Mouse (Mus musculus) urinary bladder, postnatal 25 days (tissue): ENCODE data around the gene Flad1.
A peak's percentile ranks its signal among the peaks of the same experiment; 100 is the strongest.
"Not testable (repeated sequence)": the region's sequence is repeated elsewhere in the genome, so short reads cannot be mapped to it uniquely, and the experiment has no call there.

Experiments used
- DNase-seq: peaks from one replicate; pipeline ENCODE4 v3.0.0; 2022; ENCODE audit warnings: low spot score

The Flad1 gene

DNA sequence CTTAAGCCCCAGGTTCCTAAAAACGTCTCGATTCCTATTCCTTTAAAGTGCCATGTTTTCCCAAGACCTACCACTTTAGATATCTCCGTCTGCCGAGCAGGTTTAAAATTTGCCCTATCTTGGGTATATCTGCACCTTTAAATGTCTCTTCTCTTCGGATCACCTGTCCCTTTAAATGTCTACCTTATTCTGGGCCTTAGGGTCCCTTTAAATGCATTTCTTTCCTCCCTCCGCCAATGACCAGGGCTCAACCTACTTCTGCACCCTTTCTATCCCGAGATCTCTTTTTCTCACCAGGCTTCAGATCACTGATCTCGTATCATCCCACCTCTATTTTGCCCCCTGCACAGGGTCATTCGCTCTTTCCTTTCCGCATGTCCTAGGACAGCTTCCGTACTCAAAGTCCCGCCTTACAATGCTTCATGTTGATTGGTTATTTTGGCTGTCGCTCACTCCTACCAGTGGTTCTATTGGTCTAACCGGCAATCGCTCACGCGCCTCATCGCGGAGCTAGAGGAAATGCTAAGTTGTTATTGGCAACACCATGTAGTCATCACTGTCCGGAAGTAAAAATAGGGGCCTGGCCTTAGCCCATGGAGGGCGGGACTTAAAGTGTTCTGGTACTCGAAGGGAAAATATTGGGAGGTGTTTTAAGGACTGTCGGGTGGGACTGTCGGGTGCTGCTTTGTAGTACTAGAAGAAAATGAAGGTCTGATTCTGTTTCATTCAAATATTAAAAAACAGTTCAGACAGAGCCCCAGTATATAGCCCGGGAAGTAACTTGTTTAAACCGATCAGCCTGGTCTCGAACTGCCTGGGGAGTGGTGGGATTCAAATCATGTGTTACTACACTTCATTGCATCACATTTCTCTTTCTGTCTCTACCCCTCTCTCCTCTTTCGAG is at the start of gene Flad1:
TSS of gene Flad1 (minus strand) at position 381 of the 904 bp plus-strand sequence.
- peak; percentile 93 for DNase-seq

DNA sequence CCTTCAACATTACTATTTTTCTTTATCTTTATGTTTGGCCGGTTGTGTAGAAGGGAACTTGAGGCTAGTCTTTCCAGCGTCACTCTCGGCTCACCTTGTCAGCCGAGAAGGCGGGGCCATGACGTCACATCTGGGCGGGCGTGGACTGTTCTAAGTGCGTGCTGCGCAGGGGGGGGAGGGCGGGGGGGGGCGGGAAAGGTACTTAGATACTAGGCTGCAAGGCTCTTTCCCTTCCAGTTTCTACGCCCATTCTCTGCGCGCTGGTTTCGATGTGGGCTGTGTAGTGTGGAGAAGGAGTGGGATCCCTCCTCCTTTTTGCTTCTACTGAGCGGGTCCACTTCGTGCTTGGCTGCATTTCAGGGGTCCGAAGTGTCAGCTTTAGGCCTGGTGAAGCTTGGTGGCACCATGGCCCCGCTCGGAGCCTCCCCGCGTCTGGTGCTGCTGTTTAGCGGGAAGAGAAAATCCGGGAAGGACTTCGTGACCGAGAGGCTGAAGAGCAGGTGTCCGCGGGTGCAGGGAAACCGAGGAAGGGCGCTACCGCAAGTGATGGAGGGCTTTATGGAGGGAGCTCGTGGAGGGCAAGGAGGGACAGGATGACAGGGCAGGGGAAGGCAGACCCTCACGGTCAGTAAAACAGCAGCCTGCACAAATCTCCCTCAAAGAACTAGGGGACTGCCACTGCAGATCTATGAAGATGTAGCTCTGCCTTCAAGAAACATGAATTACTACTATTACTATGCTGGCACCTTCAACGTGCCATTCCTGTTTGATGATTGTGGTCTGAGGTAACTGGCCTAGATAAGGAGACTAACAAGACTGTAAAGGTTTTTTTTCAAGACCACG is 47.5 kb upstream of the Flad1 start:
- peak; percentile 94 for DNase-seq

DNA sequence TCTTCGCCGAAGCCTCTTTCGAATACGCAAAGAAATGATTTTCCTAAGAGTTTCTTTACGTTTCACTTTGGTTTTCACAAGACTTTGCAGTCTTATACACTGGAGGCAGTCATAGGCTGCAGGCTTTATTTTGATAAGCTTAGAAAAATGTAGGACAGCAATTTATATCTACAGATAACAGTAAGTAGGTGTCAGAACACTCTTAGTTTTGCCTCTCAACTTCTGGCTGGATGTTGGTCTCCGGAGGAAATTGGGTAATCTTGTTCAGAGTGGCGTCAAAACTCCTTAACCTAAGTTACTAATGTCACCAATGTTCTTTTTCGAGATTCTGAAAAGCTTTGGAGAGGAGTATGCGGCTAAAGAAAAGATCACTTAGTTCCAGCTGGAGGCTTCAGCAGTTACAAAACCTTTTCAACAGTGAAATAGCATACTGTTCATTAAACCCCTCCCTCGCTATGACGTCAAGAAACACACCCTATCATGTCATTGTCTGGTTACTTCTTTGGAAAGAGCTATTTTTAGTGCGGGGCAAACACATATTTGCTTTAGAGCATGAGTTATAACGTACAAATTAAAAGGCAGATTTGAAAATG is 46.8 kb upstream of the Flad1 start:
- no peak for DNase-seq

DNA sequence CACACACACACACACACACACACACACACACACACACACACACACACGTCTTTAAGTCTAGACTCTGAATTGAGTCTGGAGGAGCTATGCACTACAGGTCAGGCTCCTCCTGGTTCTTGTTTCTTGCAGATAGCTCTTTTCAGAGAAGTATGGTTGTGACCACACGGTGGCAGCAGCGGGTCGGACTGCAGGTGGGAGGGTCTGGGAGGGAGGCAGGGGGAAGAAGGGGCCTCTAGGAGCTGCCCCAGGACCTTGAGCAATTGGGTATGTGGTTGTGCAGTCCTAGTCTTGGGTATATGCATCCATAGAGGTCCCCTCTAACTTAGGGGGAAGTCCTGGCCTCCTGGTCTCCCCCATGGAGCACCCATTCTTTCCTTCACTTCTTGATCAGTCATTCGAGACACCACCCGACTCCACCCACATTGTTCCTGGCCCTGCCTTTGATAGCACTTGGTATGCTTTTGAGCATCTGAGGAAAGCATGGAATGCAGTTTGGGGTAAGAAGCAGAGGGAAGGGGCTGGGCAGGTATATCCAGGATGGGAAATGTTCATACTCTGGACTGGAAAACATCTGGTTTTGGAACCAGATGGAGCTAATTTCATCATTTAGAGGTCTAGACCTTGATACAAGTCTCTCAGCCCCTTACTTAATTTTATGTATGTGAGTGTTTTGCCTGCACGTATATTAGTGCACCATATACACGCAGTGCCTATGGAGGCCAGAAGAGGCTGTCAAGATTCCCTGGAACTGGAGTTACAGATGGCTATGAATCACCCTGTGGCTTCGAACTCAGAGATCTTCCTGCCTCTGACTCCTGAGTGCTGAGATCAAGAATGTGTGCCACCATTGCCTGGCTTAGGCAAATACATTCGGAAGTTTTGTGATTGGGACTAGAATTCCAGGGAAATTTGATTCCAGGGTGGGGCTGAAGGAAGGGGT is 45.3 kb upstream of the Flad1 start:
- peak; percentile 74 for DNase-seq

DNA sequence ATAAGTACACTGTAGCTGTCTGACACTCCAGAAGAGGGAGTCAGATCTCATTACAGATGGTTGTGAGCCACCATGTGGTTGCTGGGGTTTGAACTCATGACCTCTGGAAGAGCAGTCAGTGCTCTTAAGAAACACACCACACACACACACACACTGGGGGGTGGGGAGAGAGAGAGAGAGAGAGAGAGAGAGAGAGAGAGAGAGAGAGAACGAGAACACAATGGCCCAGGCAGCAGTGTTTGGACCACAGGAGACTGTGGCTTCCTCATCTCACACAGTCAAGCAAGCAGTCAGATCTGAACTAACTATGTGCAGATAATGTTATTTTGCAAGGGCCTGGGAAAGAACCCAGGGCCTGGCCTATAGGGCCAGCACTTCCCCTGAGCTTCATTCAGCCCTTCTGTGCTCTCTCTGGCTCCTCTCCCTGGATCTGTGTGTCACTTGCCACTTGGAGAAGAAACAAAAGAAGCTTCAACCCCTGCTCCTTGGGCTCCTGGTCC is 44.2 kb upstream of the Flad1 start:
- DNase-seq: no peak

DNA sequence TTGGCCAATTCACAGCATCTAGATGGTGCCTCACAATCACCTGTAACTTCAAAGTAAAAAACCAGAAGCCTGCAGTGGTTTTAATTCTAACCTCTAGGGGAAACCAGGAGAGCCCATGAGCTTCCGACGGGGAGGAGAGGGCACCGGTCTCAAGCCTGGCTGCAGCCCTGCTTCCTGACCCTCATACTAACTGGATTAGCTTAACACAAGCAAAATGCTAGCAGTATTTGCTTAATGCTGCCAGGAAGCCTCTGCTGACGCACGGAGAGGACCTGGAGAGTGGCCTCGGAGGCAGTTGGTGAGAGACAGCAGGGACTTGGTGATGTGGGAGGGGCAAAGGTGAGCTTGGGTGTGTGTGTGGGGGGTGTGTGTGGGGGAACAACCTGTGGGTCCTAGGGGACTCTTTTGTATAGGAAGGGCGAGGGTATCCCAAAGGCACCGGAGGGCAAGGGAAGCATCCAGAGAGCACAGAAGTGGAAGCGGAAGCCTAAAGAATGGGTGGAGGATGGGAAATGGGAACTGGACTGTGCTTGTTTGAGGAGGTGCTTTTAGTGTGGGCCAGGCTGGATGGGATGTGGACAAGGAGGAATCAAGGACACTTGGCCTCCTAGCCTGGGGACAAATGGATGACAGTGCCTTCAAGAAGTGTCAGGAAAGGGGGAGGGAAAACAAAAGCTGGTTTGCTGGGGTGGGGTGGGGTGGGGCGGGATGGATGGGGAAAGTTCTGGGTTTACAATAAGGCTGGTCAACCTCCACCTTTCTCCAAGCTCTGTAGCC is 42.9 kb upstream of the Flad1 start, which contains the start of gene Pmvk:
TSS of gene Pmvk (plus strand) at position 141 of the 777 bp plus-strand sequence.
- no peak for DNase-seq

DNA sequence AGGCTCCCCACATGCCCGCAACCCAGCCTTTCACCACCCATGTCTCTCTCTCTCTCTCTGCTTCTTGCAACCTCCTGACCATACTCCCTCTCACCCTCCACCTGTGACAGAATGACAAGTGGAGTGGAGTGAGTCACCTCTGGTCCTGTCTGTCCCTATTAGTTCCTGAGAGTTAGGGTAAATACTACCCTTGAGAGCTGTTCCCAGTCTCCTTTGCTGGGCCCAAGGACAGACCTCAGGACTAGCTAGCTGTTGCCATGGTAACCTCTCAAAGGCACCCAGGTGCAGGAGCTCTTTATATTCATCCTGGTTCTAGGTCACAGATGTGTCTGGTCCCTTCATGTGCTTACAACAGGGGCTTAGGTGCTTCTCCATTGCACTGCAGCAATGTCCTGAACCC is 40.2 kb upstream of the Flad1 start:
- no peak for DNase-seq

DNA sequence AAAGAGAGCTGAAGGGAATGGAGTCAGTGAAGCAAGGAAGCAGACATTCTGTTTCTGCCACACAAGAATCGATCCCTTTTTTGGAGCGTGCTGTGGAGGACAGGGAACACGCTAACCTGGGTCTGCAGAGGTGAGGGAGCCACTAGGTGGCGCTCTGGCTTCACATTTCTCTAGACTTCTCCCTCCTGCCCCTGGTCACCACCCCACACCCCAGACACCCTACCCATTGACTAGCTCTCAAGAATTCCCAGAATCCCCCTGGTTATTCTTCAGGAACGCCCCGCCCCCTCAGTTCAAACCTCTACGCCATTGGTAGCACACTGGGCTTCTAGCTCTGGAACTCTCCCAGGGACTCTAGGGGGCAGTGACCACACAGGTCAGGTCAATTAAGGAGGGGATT is 37.9 kb upstream of the Flad1 start:
- DNase-seq: peak; percentile 59

DNA sequence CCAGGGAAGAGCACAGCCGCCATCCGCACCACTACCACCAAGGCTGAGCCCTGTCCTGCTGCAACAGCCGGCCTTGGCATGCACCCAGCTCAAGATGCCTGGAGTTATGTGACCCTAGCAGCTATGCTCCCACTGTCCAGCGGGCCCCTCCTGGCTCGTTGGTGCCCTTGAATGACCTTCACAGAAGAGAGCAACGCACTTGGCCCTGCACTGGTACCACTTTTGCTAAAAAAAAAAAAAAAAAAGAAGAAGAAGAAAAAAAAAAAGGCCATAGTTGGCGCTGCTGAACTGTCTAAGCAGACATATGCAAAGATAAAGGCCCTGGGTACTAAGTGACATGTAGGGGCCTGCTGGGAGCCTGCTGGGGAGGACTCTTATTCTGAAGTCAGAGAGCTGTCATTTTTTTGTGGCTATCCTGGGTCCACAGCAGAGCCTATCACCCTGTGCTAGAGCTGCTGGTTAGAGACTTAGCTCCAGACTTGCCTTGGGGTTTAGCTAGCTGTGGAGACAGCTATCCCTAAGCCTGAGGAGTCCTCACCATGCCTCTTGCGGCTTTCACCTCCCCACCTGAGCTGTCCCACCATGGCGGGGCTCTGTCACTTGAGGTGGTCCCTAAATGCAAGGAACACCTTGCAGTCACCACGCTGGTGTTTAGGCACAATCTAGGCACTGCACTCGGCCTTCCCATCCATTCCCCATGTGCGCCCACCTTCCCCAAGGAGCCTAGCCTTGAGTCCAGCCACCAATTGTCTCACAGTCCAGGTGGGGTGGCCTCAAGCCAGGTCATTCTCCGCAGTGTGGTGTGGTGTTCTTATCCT is 37.3 kb upstream of the Flad1 start:
- DNase-seq: no peak

DNA sequence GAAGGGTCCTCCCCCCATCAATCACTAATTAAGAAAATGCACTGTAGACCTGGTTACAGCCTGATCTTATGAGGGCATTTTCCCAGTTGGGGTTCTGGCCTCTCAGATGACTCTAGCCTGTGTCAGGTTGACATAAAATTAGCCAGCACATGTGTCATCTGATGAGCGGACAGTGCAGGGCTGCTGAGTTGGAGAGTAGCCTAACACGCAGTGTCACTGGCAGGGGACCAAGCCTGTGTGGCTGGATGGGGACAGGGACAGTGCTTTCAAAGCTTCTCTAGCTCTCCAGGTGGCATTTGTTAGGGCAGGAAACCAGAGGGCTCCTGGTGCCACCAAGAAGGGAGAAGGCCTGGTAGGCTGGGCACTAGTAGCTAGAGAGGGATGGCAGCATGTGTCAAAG is 29.0 kb upstream of the Flad1 start:
- DNase-seq: no peak

DNA sequence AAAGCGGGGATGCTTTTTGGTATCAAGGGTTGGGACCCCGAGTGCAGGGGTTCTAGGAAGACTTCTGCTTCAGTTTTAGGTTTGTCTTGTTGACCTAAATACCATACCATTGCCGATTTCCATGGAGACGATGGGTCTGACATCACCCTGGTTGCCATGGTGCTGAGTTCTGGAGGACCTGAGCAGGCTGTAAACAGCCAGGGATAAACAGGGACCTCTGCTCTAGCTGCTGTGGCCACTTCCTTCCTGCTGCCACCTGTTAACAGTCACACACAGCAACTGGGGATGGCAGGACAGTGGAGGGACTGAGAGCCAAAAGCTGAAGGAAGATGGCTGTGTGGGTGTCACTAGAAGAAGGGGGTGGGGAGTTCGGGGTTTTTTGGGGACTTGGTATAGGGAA is 25.6 kb upstream of the Flad1 start:
- no peak for DNase-seq

DNA sequence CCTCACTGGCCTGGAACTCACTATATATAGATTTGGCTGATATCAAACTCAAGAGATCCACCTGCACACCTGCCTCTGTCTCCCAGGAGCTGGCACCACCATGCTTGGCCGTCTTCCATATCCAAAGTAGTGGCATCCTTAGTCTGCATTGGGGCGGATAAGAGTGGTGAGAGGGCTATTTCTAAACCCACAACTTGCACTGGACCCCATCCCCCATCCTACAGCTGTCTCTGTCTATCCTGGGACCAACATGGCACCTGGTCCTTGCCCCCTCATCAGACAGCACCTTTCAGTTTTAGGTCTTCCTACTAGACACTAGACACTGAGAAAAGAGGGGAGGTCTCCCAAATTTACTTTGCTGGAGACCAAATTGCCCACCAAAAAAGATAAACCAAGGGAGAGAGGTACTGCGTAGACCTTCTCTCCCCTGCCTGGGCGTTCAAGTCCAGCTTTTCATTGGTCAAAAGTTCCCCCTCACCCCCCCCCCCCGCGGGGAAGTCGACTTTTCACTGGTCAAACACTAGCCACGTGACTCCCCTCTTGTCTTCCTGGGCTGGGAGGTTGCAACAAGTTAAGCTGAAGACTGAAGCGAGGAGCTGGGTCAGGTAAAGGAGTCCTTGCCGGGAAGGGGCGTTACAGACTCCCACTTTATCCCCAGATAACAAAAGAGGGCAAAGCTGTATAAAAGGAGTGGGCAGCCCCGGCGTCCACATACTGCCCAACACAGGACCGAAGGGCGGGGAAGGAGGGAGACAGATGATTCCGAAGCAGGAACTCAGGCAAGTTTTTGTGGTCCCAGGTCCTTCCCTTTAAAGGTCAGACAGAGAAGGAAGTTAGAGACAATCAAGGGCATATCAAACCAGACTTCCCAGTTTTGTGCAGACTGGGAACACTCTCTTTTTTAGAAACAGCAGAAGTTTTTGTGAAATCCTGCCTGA is 24.8 kb upstream of the Flad1 start, which contains the start of gene Pbxip1:
TSS of gene Pbxip1 (plus strand) at position 531 of the 938 bp plus-strand sequence.
- peak; percentile 44 for DNase-seq

DNA sequence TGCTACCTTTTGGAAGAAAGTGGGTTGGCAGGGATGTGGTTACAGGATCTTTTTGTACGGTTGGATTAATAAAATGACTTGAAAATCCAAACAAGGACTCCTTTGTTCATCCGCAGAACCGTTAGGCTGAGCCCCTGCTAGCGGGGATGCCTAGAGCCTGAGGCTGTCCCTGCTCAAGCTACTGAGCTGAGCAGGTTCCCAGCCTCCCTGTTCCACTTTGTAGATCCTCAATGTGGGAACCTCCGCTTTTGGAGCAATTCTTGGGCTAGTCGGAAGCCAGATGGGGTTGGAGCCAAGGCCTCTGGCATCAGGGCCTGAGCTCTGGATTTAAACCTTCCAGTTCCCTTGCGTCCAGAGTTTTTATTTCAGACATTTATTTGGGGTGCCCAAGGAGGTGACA is 23.4 kb upstream of the Flad1 start:
- DNase-seq: no peak

DNA sequence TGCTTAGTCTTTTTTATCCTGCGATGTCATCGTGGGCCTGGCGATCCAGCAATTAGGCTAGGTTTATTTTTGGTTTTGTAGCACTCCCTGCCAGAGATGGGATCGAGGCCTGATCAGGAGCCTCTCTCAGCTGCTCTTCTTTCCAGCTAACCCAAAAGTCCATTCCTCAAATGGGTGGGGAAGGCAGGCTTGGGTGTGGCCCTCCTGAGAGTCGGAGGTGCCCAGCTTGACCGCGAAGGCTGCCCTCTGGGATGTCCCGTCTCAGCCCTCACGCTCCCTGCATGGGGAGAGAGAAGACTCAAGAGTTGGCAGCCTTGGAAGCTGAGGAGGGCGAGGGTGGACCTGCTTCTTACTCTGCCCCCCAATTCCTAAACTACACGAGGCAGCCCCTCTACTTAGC is 22.9 kb upstream of the Flad1 start:
- no peak for DNase-seq

DNA sequence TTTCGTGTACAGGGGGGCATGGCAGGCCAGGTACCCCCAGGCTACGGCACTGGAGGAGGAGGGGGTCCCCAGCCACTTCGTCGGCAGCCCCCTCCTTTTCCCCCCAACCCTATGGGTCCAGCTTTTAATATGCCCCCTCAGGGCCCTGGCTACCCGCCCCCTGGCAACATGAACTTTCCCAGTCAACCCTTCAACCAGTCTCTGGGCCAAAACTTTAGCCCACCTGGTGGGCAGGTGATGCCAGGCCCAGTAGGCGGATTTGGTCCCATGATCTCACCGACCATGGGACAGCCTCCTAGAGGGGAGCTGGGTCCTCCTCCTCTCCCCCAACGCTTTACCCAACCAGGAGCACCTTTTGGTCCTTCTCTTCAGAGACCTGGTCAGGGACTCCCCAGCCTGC is 20.9 kb upstream of the Flad1 start:
- no peak for DNase-seq

DNA sequence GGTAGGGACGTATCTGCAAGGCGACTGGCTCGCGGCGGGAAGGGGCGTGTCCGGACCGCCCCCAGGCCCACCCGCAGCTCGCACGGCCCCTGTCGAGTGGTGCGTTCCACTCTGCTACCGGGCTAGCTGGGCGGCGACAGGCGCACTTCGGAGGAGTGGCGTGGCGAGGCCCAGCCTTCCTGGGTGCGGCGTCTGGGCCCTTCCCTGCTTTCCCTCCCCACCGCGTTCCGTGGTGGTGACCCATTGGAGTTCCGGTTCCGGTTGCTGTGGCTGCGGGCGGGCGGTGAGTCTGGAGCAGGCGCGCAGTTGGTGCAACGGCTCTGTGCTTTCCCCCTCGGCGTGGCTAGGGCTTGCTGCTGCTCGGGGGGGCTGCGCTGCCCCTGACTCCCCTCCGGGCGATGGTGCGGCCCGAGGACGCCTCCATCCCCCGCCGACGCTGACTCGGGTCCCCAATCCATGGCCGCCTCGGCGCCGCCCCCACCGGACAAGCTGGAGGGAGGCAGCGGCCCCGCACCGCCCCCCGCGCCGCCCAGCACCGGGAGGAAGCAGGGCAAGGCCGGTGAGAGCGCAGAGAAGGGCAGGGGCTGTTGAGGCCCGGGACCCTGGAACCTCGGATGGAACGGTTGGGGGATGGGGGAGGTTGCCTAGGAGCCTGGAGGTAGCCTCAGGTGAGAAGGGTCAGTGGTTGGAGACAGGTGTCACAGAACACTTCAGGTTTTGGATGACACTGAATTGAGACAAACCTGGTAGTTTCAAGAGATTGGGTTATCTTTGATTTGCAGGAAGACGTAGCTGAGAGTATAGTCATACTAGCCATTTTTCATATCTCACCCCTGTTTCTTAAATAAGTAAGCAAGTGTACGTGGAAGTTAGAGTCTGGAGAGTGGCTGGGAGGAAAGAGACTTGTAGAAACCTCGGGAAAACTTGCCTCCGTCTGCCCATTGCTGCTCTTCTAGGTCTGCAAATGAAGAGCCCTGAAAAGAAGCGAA is 18.8 kb upstream of the Flad1 start, which contains the start of gene Pygo2:
TSS of gene Pygo2 (plus strand) at position 44 of the 989 bp plus-strand sequence.
- DNase-seq: peak; percentile 89

DNA sequence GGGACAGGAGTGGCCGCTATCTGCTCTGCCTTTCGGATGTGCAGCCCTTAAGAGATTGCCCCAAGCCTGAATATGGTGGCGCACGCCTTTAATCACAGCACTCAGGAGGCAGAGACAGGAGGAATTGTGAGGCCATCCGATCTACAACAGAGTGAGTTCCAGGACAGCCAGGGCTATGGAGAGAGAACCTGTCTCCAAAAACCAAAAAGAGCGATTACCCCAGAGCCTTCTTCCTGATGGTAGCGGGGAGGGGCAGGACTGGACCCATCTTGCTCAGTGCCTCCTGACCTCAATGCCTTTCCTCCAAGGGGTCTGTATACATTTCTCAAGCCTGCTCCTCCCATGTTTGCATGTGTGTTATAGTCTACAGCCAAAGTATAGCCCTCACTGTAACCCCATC is 17.4 kb upstream of the Flad1 start:
- not testable (repeated sequence) for DNase-seq
